Mouse (Mus musculus) intestine, embryonic 14.5 days (tissue): ENCODE data around the gene Elovl6. TPM values are rescaled to one million over a fixed set of nuclear protein-coding genes. Genes with fewer than 3 reads are reported as not detected.

Experiments
- ATAC-seq: fragments of 200-750 bp; cut with Nextera tagmentation; replicated peaks from 2 replicates; pipeline ENCODE4 v1.8.0; 2017; ENCODE audit warnings: low read depth, moderate number of reproducible peaks, moderate TSS enrichment, moderate library complexity; ENCODE audit not compliant: low FRiP score, low TSS enrichment
- DNase-seq: peaks from one replicate; pipeline ENCODE4 v3.0.0-alpha.2; 2018; ENCODE audit warnings: low spot score
- H3K27ac ChIP-seq: fragments of 300-500 bp; sonication (generic); 2 replicates; pipeline ENCODE4 v1.5.1; 2014; ENCODE audit warnings: low read depth, mild to moderate bottlenecking, control low read depth
- H3K27me3 ChIP-seq: fragments of 300-500 bp; sonication (generic); replicated peaks from 2 replicates; pipeline ENCODE4 v1.6.1; 2014; ENCODE audit warnings: low read length, control low read depth; ENCODE audit not compliant: control insufficient read depth, insufficient read depth
- H3K36me3 ChIP-seq: fragments of 300-500 bp; sonication (generic); 2 replicates; pipeline ENCODE4 v1.6.1; 2014; ENCODE audit warnings: low read length, control low read depth; ENCODE audit not compliant: control insufficient read depth, insufficient read depth
- H3K4me1 ChIP-seq: fragments of 300-500 bp; sonication (generic); replicated peaks from 2 replicates; pipeline ENCODE4 v1.6.1; 2014; ENCODE audit warnings: low read length, control low read depth, mixed read lengths; ENCODE audit not compliant: control insufficient read depth, insufficient read depth
- H3K4me2 ChIP-seq: fragments of 300-500 bp; sonication (generic); 2 replicates; pipeline ENCODE4 v1.6.1; 2014; ENCODE audit warnings: low read length
- H3K4me3 ChIP-seq: fragments of 300-500 bp; sonication (generic); 2 replicates; pipeline ENCODE4 v1.5.1; 2014; ENCODE audit warnings: low read depth, low read length, control low read depth, mixed read lengths
- H3K9ac ChIP-seq: fragments of 300-500 bp; sonication (generic); 2 replicates; pipeline ENCODE4 v1.6.1; 2014; ENCODE audit warnings: mild to moderate bottlenecking, low read length
- H3K9me3 ChIP-seq: fragments of 300-500 bp; sonication (generic); 2 replicates; pipeline ENCODE4 v1.6.1; 2016; ENCODE audit warnings: low read length, control low read depth; ENCODE audit not compliant: control insufficient read depth
- WGBS: fragments of 180-500 bp; shearing (Covaris S2); extraction: QIAGEN DNeasy Blood & Tissue Kit; methylation state at CpG from one replicate; pipeline ENCODE4 v1.1.7; 2014; 5-methylcytosine and 5-hydroxymethylcytosine counted together
- polyA plus RNA-seq: library from polyadenylated mRNA; unstranded; fragments of >200 nt; fragmentation: Nextera tagmentation; extraction: Ambion mirVana; gene quantifications from 2 replicates; pipeline ENCODE4 v1.2.1, GENCODE M21; 2014

The Elovl6 gene
- polyA plus RNA-seq, 1 experiment from 2014 or later: 53.4 TPM

DNA sequence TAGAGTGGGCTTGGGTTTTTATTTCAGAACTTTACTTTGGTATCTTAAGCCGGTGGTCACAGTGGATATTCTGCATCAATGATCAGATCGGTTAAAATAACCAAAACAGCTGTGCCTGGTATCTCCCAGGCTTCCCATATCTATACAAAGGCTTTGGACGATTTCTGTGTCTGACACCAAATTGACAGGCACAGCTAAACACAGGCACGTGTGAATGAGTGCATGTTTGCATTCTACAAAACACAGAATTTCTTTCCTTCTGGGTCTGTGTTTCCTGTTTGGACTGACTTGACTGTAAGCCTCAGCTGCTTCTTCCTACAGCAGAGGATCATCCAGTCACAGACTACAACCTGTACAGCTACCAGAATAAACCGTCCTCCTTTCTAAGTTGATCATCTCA lies 107.5 kb downstream of the Elovl6 start:
- no peak overlapping the region for H3K4me2 ChIP-seq

GRCm38 (mm10) chr3:129640211-129641000 lies 108.3 kb downstream of the Elovl6 start:
- no peak for ATAC-seq
- no peak overlapping the region for H3K27ac ChIP-seq
- H3K4me2 ChIP-seq: no peak overlapping the region
- no peaks in the 10 kb centered on the region for H3K27me3 ChIP-seq
- H3K9me3 ChIP-seq: no peaks in the 10 kb centered on the region
- no peak overlapping the region for H3K9ac ChIP-seq
- 0 out of 2 replicates have a peak, but pooled peaks cover 12% of the 10 kb centered on the region for H3K36me3 ChIP-seq
- no peak for DNase-seq
- WGBS: 63% methylated on average over 10 of the region's 10 CpGs
- H3K4me1 ChIP-seq: peaks cover 4% of the 10 kb centered on the region; the same call in 1 of the 2 replicates
- no peak overlapping the region for H3K4me3 ChIP-seq

More for the DNA sequence above, 107.5 kb downstream of the Elovl6 start:
- H3K9me3 ChIP-seq: no peaks in the 10 kb centered on the region
- ATAC-seq: no peak
- no peak overlapping the region for H3K9ac ChIP-seq
- H3K4me1 ChIP-seq: peaks cover 4% of the 10 kb centered on the region; the same call in 1 of the 2 replicates
- H3K27ac ChIP-seq: no peak overlapping the region
- no peak overlapping the region for H3K4me3 ChIP-seq
- no peak for DNase-seq
- peaks cover 12% of the 10 kb centered on the region; the same call in 1 of the 2 replicates for H3K36me3 ChIP-seq
- 36% methylated on average over 5 of the region's 5 CpGs for WGBS
- no peaks in the 10 kb centered on the region for H3K27me3 ChIP-seq

- Histone ChIP-seq H3K4me2 (no peak overlapping the region), H3K9me3 (no peaks in the 10 kb centered on the region), H3K4me1 (peaks cover 4% of the 10 kb centered on the region; the same call in 1 of the 2 replicates), H3K27ac (no peak overlapping the region), H3K9ac (no peak overlapping the region), H3K4me3 (no peak overlapping the region), H3K36me3 (0 out of 2 replicates have a peak, but pooled peaks cover 9% of the 10 kb centered on the region), H3K27me3 (no peaks in the 10 kb centered on the region)
- ATAC-seq: no peak
- 88% methylated on average over 7 of the region's 7 CpGs for WGBS
- DNase-seq: no peak
Observed at GRCm38 (mm10) chr3:129641621-129642020, 109.5 kb downstream of the Elovl6 start.

GRCm38 (mm10) chr3:129645409-129645808 lies 113.3 kb downstream of the Elovl6 start:
- no peak for DNase-seq
- Histone ChIP-seq H3K27ac (no peak overlapping the region), H3K36me3 (no peaks in the 10 kb centered on the region), H3K4me3 (no peak overlapping the region), H3K4me1 (0 out of 2 replicates have a peak, but pooled peaks cover 5% of the 10 kb centered on the region), H3K27me3 (no peaks in the 10 kb centered on the region), H3K4me2 (no peak overlapping the region), H3K9me3 (no peaks in the 10 kb centered on the region), H3K9ac (no peak overlapping the region)
- WGBS: 61% methylated on average over 3 of the region's 3 CpGs
- no peak for ATAC-seq

DNA sequence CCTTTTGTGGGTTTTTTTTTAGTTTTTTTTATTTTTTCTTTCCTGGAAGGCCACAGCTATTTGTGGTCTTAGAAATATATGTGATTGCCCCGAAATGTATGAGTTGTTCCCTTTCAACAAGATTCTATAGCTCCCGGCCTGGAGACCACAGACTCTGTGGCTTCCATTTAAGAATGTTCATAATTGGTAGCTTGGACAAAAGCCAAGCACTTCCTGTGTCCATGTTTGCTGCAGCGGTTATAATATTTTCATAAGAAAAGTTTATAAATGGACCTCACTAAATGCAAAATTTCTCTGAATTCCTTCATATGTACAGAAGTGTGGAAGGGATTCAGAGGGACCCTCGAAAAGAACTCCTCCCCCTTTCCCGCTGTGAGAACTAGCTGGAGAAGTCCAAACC lies 114.6 kb downstream of the Elovl6 start:
- Histone ChIP-seq H3K4me3 (no peak overlapping the region), H3K36me3 (no peaks in the 10 kb centered on the region), H3K27ac (no peak overlapping the region), H3K4me1 (0 out of 2 replicates have a peak, but pooled peaks cover 6% of the 10 kb centered on the region), H3K9ac (no peak overlapping the region), H3K27me3 (no peaks in the 10 kb centered on the region), H3K9me3 (no peaks in the 10 kb centered on the region), H3K4me2 (no peak overlapping the region)
- DNase-seq: no peak
- ATAC-seq: no peak
- 68% methylated on average over 5 of the region's 5 CpGs for WGBS

GRCm38 (mm10) chr3:129647312-129647711 lies 115.2 kb downstream of the Elovl6 start:
- Histone ChIP-seq H3K9me3 (no peaks in the 10 kb centered on the region), H3K4me1 (0 out of 2 replicates have a peak, but pooled peaks cover 6% of the 10 kb centered on the region), H3K9ac (no peak overlapping the region), H3K4me2 (no peak overlapping the region), H3K27me3 (no peaks in the 10 kb centered on the region), H3K36me3 (no peaks in the 10 kb centered on the region), H3K4me3 (no peak overlapping the region), H3K27ac (no peak overlapping the region)
- no peak for DNase-seq
- no peak for ATAC-seq
- WGBS: 91% methylated on average over 10 of the region's 10 CpGs

GRCm38 (mm10) chr3:129648598-129648997 lies 116.4 kb downstream of the Elovl6 start:
- 75% methylated on average over 5 of the region's 5 CpGs for WGBS
- H3K4me1 ChIP-seq: 0 out of 2 replicates have a peak, but pooled peaks cover 6% of the 10 kb centered on the region
- DNase-seq (no peak), ATAC-seq (no peak)
- no peak overlapping the region for H3K4me3 ChIP-seq
- no peak overlapping the region for H3K27ac ChIP-seq
- no peaks in the 10 kb centered on the region for H3K36me3 ChIP-seq
- H3K27me3 ChIP-seq: no peaks in the 10 kb centered on the region
- no peak overlapping the region for H3K9ac ChIP-seq
- H3K4me2 ChIP-seq: no peak overlapping the region
- no peaks in the 10 kb centered on the region for H3K9me3 ChIP-seq

DNA sequence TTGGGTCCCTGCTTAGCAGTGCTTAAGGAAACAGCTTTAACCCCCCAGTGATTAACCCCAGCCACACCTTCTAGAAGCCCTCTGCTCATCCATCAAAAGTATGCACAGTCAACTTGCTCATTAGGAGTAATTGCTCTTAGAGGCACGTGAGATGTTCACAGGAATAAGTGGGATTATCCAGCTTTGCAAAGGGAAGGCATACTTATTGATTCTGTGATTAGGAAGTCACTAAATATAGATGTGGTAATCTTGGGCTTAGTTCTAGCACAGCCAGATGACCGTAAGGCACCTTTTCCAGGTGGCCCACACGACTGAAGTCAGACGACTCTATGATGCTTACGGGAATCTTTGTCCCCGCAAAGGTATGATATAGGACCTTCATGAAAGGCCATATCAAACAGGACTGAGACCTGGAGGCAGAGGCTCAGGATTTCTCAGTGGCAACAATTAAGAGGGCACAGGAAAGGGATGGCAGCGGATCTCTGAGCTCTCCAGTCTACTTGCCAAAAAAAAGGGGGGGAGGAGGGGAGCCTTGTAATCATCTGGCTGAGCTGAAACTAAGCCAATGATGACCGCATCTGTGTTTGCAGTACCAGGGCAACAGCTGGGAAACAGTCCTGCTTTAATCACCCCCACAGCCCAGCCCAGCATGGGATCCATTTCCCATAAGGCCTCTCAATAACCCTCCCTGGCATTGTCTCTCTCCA lies 117.6 kb downstream of the Elovl6 start:
- H3K4me3 ChIP-seq: no peak overlapping the region
- no peak for ATAC-seq
- H3K27me3 ChIP-seq: no peaks in the 10 kb centered on the region
- H3K9me3 ChIP-seq: no peaks in the 10 kb centered on the region
- 72% methylated on average over 8 of the region's 8 CpGs for WGBS
- H3K4me2 ChIP-seq: no peak overlapping the region
- H3K36me3 ChIP-seq: no peaks in the 10 kb centered on the region
- no peak for DNase-seq
- 0 out of 2 replicates have a peak, but pooled peaks cover 6% of the 10 kb centered on the region for H3K4me1 ChIP-seq
- H3K27ac ChIP-seq: no peak overlapping the region
- no peak overlapping the region for H3K9ac ChIP-seq
